Mouse (Mus musculus): Measurements from ENCODE around the gene Maml3. TPM values are rescaled to one million over a fixed set of nuclear protein-coding genes. Genes with fewer than 3 reads are reported as not detected.
A peak's percentile ranks its signal among the peaks of the same experiment; 100 is the strongest.

The Maml3 gene
- polyA plus RNA-seq, 1 experiment from 2014 or later: 5.6 TPM

- H3K9ac ChIP-seq (replicated peaks; ENCODE audit: low read depth): no peak overlapping the region
- TF ChIP-seq EP300 (IDR thresholded peaks at IDR 0.05) (no peak), CTCF (IDR thresholded peaks at IDR 0.05) (no peak)
- no peaks in the 10 kb centered on the region for H3K9me3 ChIP-seq (ENCODE audit: low read length)
- H3K27ac ChIP-seq (ENCODE audit: low read length): no peak overlapping the region
- no peak overlapping the region for H3K4me2 ChIP-seq (replicated peaks; ENCODE audit: low read depth, low read length)
- DNase-seq (ENCODE audit: low spot score): no peak
- no peaks in the 10 kb centered on the region for H3K4me1 ChIP-seq (ENCODE audit: insufficient read depth, low read depth, low read length)
- 77% methylated on average over 3 of the region's 3 CpGs for WGBS
- no peak for ATAC-seq
- no peaks in the 10 kb centered on the region for H3K36me3 ChIP-seq (ENCODE audit: insufficient read depth, low read length)
- H3K4me3 ChIP-seq (ENCODE audit: low read depth, low read length): no peak overlapping the region
- no peaks in the 10 kb centered on the region for H3K27me3 ChIP-seq (replicated peaks; ENCODE audit: insufficient read depth, low read length)
Observed at GRCm38 (mm10) chr3:51695713-51696112, 409.2 kb downstream of the Maml3 start.

GRCm38 (mm10) chr3:51694576-51694975, 410.3 kb downstream of the Maml3 start:
- Histone ChIP-seq H3K27ac (ENCODE audit: low read length) (no peak overlapping the region), H3K27me3 (replicated peaks; ENCODE audit: insufficient read depth, low read length) (no peaks in the 10 kb centered on the region), H3K9me3 (ENCODE audit: low read length) (no peaks in the 10 kb centered on the region), H3K4me2 (replicated peaks; ENCODE audit: low read depth, low read length) (no peak overlapping the region), H3K4me1 (ENCODE audit: insufficient read depth, low read depth, low read length) (no peaks in the 10 kb centered on the region), H3K36me3 (ENCODE audit: insufficient read depth, low read length) (peaks cover 11% of the 10 kb centered on the region; the same call in 1 of the 2 replicates), H3K4me3 (ENCODE audit: low read depth, low read length) (no peak overlapping the region), H3K9ac (replicated peaks; ENCODE audit: low read depth) (no peak overlapping the region)
- TF ChIP-seq EP300 (IDR thresholded peaks at IDR 0.05) (no peak), CTCF (IDR thresholded peaks at IDR 0.05) (no peak)
- 78% methylated on average over 14 of the region's 14 CpGs for WGBS
- DNase-seq (ENCODE audit: low spot score) (no peak), ATAC-seq (no peak)

- Histone ChIP-seq H3K27me3 (replicated peaks; ENCODE audit: insufficient read depth, low read length) (no peaks in the 10 kb centered on the region), H3K27ac (ENCODE audit: low read length) (no peak overlapping the region), H3K9me3 (ENCODE audit: low read length) (no peaks in the 10 kb centered on the region), H3K36me3 (ENCODE audit: insufficient read depth, low read length) (peaks cover 11% of the 10 kb centered on the region; the same call in 1 of the 2 replicates), H3K4me1 (ENCODE audit: insufficient read depth, low read depth, low read length) (no peaks in the 10 kb centered on the region), H3K9ac (replicated peaks; ENCODE audit: low read depth) (no peak overlapping the region), H3K4me3 (ENCODE audit: low read depth, low read length) (no peak overlapping the region), H3K4me2 (replicated peaks; ENCODE audit: low read depth, low read length) (no peak overlapping the region)
- no peak for DNase-seq (ENCODE audit: low spot score)
- 87% methylated on average over 10 of the region's 10 CpGs for WGBS
- ATAC-seq: no peak
- TF ChIP-seq EP300 (IDR thresholded peaks at IDR 0.05): no peak
- TF ChIP-seq CTCF (IDR thresholded peaks at IDR 0.05): no peak
Observed at GRCm38 (mm10) chr3:51693196-51693595, 411.7 kb downstream of the Maml3 start.

GRCm38 (mm10) chr3:51688725-51689124, 416.2 kb downstream of the Maml3 start:
- Histone ChIP-seq H3K9me3 (ENCODE audit: low read length) (no peaks in the 10 kb centered on the region), H3K4me3 (ENCODE audit: low read depth, low read length) (no peak overlapping the region), H3K36me3 (ENCODE audit: insufficient read depth, low read length) (peaks cover 11% of the 10 kb centered on the region; the same call in 1 of the 2 replicates), H3K4me2 (replicated peaks; ENCODE audit: low read depth, low read length) (no peak overlapping the region), H3K27me3 (replicated peaks; ENCODE audit: insufficient read depth, low read length) (no peaks in the 10 kb centered on the region), H3K9ac (replicated peaks; ENCODE audit: low read depth) (no peak overlapping the region), H3K27ac (ENCODE audit: low read length) (no peak overlapping the region), H3K4me1 (ENCODE audit: insufficient read depth, low read depth, low read length) (no peaks in the 10 kb centered on the region)
- ATAC-seq (peak; percentile 76), DNase-seq (ENCODE audit: low spot score) (no peak)
- 72% methylated on average over 8 of the region's 8 CpGs for WGBS
- TF ChIP-seq CTCF (IDR thresholded peaks at IDR 0.05) (no peak), EP300 (IDR thresholded peaks at IDR 0.05) (peak; percentile 21; the same call in 1 of the 2 replicates)

GRCm38 (mm10) chr3:51686791-51687190, 418.1 kb downstream of the Maml3 start:
- H3K4me2 ChIP-seq (replicated peaks; ENCODE audit: low read depth, low read length): no peak overlapping the region
- no peaks in the 10 kb centered on the region for H3K4me1 ChIP-seq (ENCODE audit: insufficient read depth, low read depth, low read length)
- TF ChIP-seq CTCF (IDR thresholded peaks at IDR 0.05): no peak
- TF ChIP-seq EP300 (IDR thresholded peaks at IDR 0.05): no peak
- H3K27me3 ChIP-seq (replicated peaks; ENCODE audit: insufficient read depth, low read length): no peaks in the 10 kb centered on the region
- WGBS: 77% methylated on average over 6 of the region's 6 CpGs
- peaks cover 11% of the 10 kb centered on the region; the same call in 1 of the 2 replicates for H3K36me3 ChIP-seq (ENCODE audit: insufficient read depth, low read length)
- H3K9me3 ChIP-seq (ENCODE audit: low read length): no peaks in the 10 kb centered on the region
- H3K4me3 ChIP-seq (ENCODE audit: low read depth, low read length): no peak overlapping the region
- H3K27ac ChIP-seq (ENCODE audit: low read length): no peak overlapping the region
- no peak overlapping the region for H3K9ac ChIP-seq (replicated peaks; ENCODE audit: low read depth)
- no peak for ATAC-seq
- no peak for DNase-seq (ENCODE audit: low spot score)

- ATAC-seq: no peak
- TF ChIP-seq CTCF (IDR thresholded peaks at IDR 0.05) (no peak), EP300 (IDR thresholded peaks at IDR 0.05) (no peak)
- Histone ChIP-seq H3K36me3 (ENCODE audit: insufficient read depth, low read length) (peaks cover 11% of the 10 kb centered on the region; the same call in 1 of the 2 replicates), H3K27me3 (replicated peaks; ENCODE audit: insufficient read depth, low read length) (no peaks in the 10 kb centered on the region), H3K4me1 (ENCODE audit: insufficient read depth, low read depth, low read length) (no peaks in the 10 kb centered on the region), H3K4me2 (replicated peaks; ENCODE audit: low read depth, low read length) (no peak overlapping the region), H3K4me3 (ENCODE audit: low read depth, low read length) (no peak overlapping the region), H3K9me3 (ENCODE audit: low read length) (no peaks in the 10 kb centered on the region), H3K9ac (replicated peaks; ENCODE audit: low read depth) (no peak overlapping the region), H3K27ac (ENCODE audit: low read length) (no peak overlapping the region)
- WGBS: 90% methylated on average over 6 of the region's 6 CpGs
- no peak for DNase-seq (ENCODE audit: low spot score)
Observed at GRCm38 (mm10) chr3:51686316-51686715, 418.6 kb downstream of the Maml3 start.

- no peaks in the 10 kb centered on the region for H3K9me3 ChIP-seq (ENCODE audit: low read length)
- no peak for TF ChIP-seq CTCF (IDR thresholded peaks at IDR 0.05)
- TF ChIP-seq EP300 (IDR thresholded peaks at IDR 0.05): no peak
- H3K36me3 ChIP-seq (ENCODE audit: insufficient read depth, low read length): peaks cover 9% of the 10 kb centered on the region; the same call in 1 of the 2 replicates
- H3K27ac ChIP-seq (ENCODE audit: low read length): no peak overlapping the region
- no peaks in the 10 kb centered on the region for H3K27me3 ChIP-seq (replicated peaks; ENCODE audit: insufficient read depth, low read length)
- H3K4me3 ChIP-seq (ENCODE audit: low read depth, low read length): no peak overlapping the region
- DNase-seq (ENCODE audit: low spot score) (no peak), ATAC-seq (no peak)
- H3K4me2 ChIP-seq (replicated peaks; ENCODE audit: low read depth, low read length): no peak overlapping the region
- 95% methylated on average over 6 of the region's 6 CpGs for WGBS
- no peaks in the 10 kb centered on the region for H3K4me1 ChIP-seq (ENCODE audit: insufficient read depth, low read depth, low read length)
- no peak overlapping the region for H3K9ac ChIP-seq (replicated peaks; ENCODE audit: low read depth)
Observed at GRCm38 (mm10) chr3:51685539-51685938, 419.3 kb downstream of the Maml3 start.

All from lung, postnatal 0 days (tissue).